Mouse (Mus musculus): ENCODE results near the gene Tmigd3. TPM values are rescaled to one million over a fixed set of nuclear protein-coding genes. Genes with fewer than 3 reads are reported as not detected.
A peak's percentile ranks its signal among the peaks of the same experiment; 100 is the strongest.

The Tmigd3 gene
- total and polyA plus RNA-seq, 2 experiments from 2014 or later: not detected

DNA sequence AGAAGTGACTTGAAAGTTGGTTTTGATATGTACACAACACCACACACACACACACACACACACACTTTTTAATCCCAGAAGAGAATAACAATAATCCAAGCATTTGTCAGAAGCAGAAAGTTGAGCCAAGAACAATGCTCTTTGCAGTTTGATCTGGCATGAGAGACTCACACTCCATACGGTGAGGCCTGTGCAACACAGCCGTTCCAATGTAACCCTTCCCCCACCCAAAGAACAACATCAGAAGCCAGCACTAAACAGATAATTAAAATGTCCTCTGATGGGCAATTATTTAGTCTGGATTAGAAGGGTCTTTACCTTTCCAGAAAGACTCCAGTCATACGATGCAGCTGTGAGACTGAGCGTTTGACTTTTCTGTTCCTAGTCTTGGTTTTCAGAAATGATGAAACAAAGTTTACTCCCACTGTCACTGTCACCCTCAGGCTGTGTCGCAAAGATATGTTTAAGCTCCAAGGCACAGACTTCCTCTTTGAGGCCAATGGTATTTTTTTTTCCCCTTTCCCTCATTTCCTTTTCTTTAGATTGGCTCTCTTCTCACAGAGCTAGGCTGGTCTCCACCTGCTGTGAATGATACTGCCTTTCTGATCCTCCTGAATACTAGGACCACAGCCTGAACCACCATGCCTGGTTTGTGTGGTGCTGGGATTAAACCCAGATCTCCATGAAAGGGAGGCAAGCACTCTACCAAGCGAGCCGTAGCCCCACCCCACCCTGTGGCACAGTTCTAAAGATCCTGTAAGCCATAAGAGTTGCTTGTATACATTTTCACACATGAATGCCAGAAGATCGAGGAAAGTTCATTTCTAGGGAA, 61.8 kb downstream of the Tmigd3 start, which contains the start of gene I830077J02Rik:
Gene I830077J02Rik (minus strand): TSS at position 425 of the 832 bp plus-strand sequence.
- Histone ChIP-seq H3K27me3 (ENCODE audit: insufficient read depth, low read length) (no peaks in the 10 kb centered on the region), H3K36me3 (ENCODE audit: insufficient read depth) (0 out of 2 replicates have a peak, but pooled peaks cover 2% of the 10 kb centered on the region), H3K9me3 (ENCODE audit: low read length) (no peaks in the 10 kb centered on the region), H3K4me2 (ENCODE audit: low read depth) (no peak within 1 kb of the TSS), H3K4me3 (ENCODE audit: low read depth, low read length) (no peak within 1 kb of the TSS), H3K9ac (no peak within 1 kb of the TSS), H3K27ac (ENCODE audit: low read depth, low read length) (no peak within 1 kb of the TSS), H3K4me1 (ENCODE audit: insufficient read depth) (no peaks in the 10 kb centered on the region)
- TF ChIP-seq CTCF (IDR thresholded peaks at IDR 0.05; ENCODE audit: low read depth): no peak
- DNase-seq: no peak
- no peak; the same call in 1 of the 2 replicates for ATAC-seq
- 80% methylated on average over 8 of the region's 8 CpGs for WGBS

DNA sequence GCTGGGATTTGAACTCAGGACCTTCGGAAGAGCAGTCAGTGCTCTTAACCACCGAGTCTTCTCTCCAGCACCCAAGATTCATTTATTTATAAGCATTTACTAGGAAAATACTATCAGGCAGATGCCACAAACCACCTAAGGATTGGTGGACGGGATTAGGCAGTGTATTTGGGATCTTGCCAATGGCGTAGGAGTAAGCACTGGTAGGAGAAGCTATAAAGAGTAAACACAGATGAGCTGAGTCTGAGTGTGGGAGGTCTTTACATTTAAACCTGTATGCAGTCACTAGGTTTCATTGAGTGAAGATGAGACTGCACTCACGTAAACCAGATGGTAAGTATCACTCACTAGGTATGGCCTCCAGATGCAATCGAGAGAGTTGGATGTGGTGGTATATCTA, 63.2 kb downstream of the Tmigd3 start:
- ATAC-seq (no peak), DNase-seq (no peak)
- Histone ChIP-seq H3K4me2 (ENCODE audit: low read depth) (no peak overlapping the region), H3K27me3 (ENCODE audit: insufficient read depth, low read length) (no peaks in the 10 kb centered on the region), H3K27ac (ENCODE audit: low read depth, low read length) (no peak overlapping the region), H3K9ac (no peak overlapping the region), H3K36me3 (ENCODE audit: insufficient read depth) (0 out of 2 replicates have a peak, but pooled peaks cover 6% of the 10 kb centered on the region), H3K9me3 (ENCODE audit: low read length) (no peaks in the 10 kb centered on the region), H3K4me3 (ENCODE audit: low read depth, low read length) (no peak overlapping the region), H3K4me1 (ENCODE audit: insufficient read depth) (no peaks in the 10 kb centered on the region)
- TF ChIP-seq CTCF (IDR thresholded peaks at IDR 0.05; ENCODE audit: low read depth): no peak
- 93% methylated on average over 6 of the region's 6 CpGs for WGBS

DNA sequence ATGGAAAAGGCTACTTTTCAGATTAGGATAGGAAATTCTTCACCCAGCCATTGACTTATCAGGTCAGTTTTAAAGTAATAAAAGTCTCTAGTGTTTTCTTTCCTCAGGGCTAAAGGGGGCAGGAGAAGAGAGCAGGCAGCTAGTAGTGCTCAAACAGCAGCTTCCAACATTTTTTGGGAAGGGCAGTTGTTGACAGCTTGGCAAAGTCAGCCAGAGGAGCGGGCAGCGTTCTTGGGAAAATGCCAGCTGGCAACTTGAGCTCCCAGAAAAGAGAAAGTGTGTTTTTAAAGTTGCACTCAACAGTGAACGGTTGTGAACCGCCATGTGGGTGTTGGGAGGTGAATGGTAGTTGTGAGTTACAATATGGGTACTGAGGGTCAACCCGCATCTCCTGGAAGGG, 64.3 kb downstream of the Tmigd3 start:
- no peak for DNase-seq
- Histone ChIP-seq H3K27me3 (ENCODE audit: insufficient read depth, low read length) (no peaks in the 10 kb centered on the region), H3K9ac (no peak overlapping the region), H3K27ac (ENCODE audit: low read depth, low read length) (no peak overlapping the region), H3K4me3 (ENCODE audit: low read depth, low read length) (no peak overlapping the region), H3K4me2 (ENCODE audit: low read depth) (no peak overlapping the region), H3K4me1 (ENCODE audit: insufficient read depth) (no peaks in the 10 kb centered on the region), H3K36me3 (ENCODE audit: insufficient read depth) (0 out of 2 replicates have a peak, but pooled peaks cover 6% of the 10 kb centered on the region), H3K9me3 (ENCODE audit: low read length) (no peaks in the 10 kb centered on the region)
- no peak for TF ChIP-seq CTCF (IDR thresholded peaks at IDR 0.05; ENCODE audit: low read depth)
- ATAC-seq: no peak
- 49% methylated on average over 5 of the region's 5 CpGs for WGBS

DNA sequence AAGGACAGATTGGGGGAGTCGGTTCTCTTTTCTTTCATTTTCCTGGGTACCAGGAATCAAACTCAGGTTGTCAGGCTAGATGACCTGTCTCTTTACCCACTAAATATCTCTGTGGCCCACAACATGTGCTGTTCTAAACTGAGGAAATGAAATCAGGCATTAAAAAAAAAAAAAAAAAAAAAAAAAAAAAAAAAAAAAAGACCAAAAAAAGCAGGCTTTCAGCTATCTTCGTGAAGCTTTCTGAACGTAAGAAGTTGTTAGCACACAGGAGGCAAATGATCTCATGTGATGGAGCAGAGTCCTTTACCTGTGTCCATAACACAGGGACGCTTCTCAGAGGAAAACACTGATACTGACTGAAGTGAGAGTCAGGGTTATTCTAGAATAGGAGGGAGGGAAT, 65.4 kb downstream of the Tmigd3 start:
- ATAC-seq (no peak), DNase-seq (no peak)
- TF ChIP-seq CTCF (IDR thresholded peaks at IDR 0.05; ENCODE audit: low read depth): no peak
- WGBS: 90% methylated on average over 4 of the region's 4 CpGs
- Histone ChIP-seq H3K9ac (no peak overlapping the region), H3K4me3 (ENCODE audit: low read depth, low read length) (no peak overlapping the region), H3K27ac (ENCODE audit: low read depth, low read length) (no peak overlapping the region), H3K4me1 (ENCODE audit: insufficient read depth) (no peaks in the 10 kb centered on the region), H3K4me2 (ENCODE audit: low read depth) (no peak overlapping the region), H3K36me3 (ENCODE audit: insufficient read depth) (peaks cover 12% of the 10 kb centered on the region), H3K9me3 (ENCODE audit: low read length) (no peaks in the 10 kb centered on the region), H3K27me3 (ENCODE audit: insufficient read depth, low read length) (no peaks in the 10 kb centered on the region)

GRCm38 (mm10) chr3:105951348-105951747, 80.6 kb downstream of the Tmigd3 start:
- no peak for DNase-seq
- 93% methylated on average over 7 of the region's 7 CpGs for WGBS
- Histone ChIP-seq H3K4me1 (ENCODE audit: insufficient read depth) (no peaks in the 10 kb centered on the region), H3K4me2 (ENCODE audit: low read depth) (no peak overlapping the region), H3K36me3 (ENCODE audit: insufficient read depth) (peaks cover 54% of the 10 kb centered on the region), H3K27ac (ENCODE audit: low read depth, low read length) (no peak overlapping the region), H3K4me3 (ENCODE audit: low read depth, low read length) (no peak overlapping the region), H3K9ac (no peak overlapping the region), H3K27me3 (ENCODE audit: insufficient read depth, low read length) (no peaks in the 10 kb centered on the region), H3K9me3 (ENCODE audit: low read length) (no peaks in the 10 kb centered on the region)
- ATAC-seq: no peak
- no peak for TF ChIP-seq CTCF (IDR thresholded peaks at IDR 0.05; ENCODE audit: low read depth)

GRCm38 (mm10) chr3:105957235-105957634, 86.5 kb downstream of the Tmigd3 start:
- H3K36me3 ChIP-seq (ENCODE audit: insufficient read depth): peaks cover 27% of the 10 kb centered on the region
- DNase-seq: no peak
- no peaks in the 10 kb centered on the region for H3K9me3 ChIP-seq (ENCODE audit: low read length)
- H3K4me3 ChIP-seq (ENCODE audit: low read depth, low read length): no peak overlapping the region
- 96% methylated on average over 1 of the region's 1 CpGs for WGBS
- peak; percentile 37 for TF ChIP-seq CTCF (IDR thresholded peaks at IDR 0.05; ENCODE audit: low read depth)
- peaks cover 17% of the 10 kb centered on the region for H3K4me1 ChIP-seq (ENCODE audit: insufficient read depth)
- no peak overlapping the region for H3K27ac ChIP-seq (ENCODE audit: low read depth, low read length)
- no peak overlapping the region for H3K4me2 ChIP-seq (ENCODE audit: low read depth)
- no peak overlapping the region for H3K9ac ChIP-seq
- ATAC-seq: no peak
- no peaks in the 10 kb centered on the region for H3K27me3 ChIP-seq (ENCODE audit: insufficient read depth, low read length)

- WGBS: 43% methylated on average over 5 of the region's 5 CpGs
- DNase-seq (no peak), ATAC-seq (no peak)
- TF ChIP-seq CTCF (IDR thresholded peaks at IDR 0.05; ENCODE audit: low read depth): no peak
- Histone ChIP-seq H3K4me3 (ENCODE audit: low read depth, low read length) (peak overlapping the region; percentile 77), H3K9me3 (ENCODE audit: low read length) (no peaks in the 10 kb centered on the region), H3K27me3 (ENCODE audit: insufficient read depth, low read length) (no peaks in the 10 kb centered on the region), H3K27ac (ENCODE audit: low read depth, low read length) (no peak overlapping the region), H3K4me1 (ENCODE audit: insufficient read depth) (peaks cover 17% of the 10 kb centered on the region), H3K36me3 (ENCODE audit: insufficient read depth) (peaks cover 28% of the 10 kb centered on the region), H3K4me2 (ENCODE audit: low read depth) (peak overlapping the region; percentile 70), H3K9ac (peak overlapping the region; percentile 97)
Observed at GRCm38 (mm10) chr3:105958204-105958603, 87.5 kb downstream of the Tmigd3 start.
